Mouse (Mus musculus) forebrain, embryonic 16.5 days (tissue): Measurements from ENCODE around the gene Atf1. TPM values are rescaled to one million over a fixed set of nuclear protein-coding genes. Genes with fewer than 3 reads are reported as not detected.

Experiments
- ATAC-seq: fragments of 200-750 bp; cut with Nextera tagmentation; 2 replicates; pipeline ENCODE4 v1.8.0; 2017; ENCODE audit warnings: mild to moderate bottlenecking, moderate library complexity
- H3K27ac ChIP-seq: fragments of 300-500 bp; sonication (generic); 2 replicates; pipeline ENCODE4 v1.5.1; 2014; ENCODE audit warnings: low read length, control low read depth
- H3K27me3 ChIP-seq: fragments of 300-500 bp; sonication (generic); replicated peaks from 2 replicates; pipeline ENCODE4 v1.6.1; 2014; ENCODE audit warnings: low read length; ENCODE audit not compliant: control insufficient read depth, insufficient read depth
- H3K36me3 ChIP-seq: fragments of 300-500 bp; sonication (generic); 2 replicates; pipeline ENCODE4 v1.6.1; 2014; ENCODE audit not compliant: control insufficient read depth, insufficient read depth
- H3K4me1 ChIP-seq: fragments of 300-500 bp; sonication (generic); replicated peaks from 2 replicates; pipeline ENCODE4 v1.6.1; 2014; ENCODE audit warnings: low read length; ENCODE audit not compliant: control insufficient read depth, insufficient read depth
- H3K4me2 ChIP-seq: fragments of 300-500 bp; sonication (generic); 2 replicates; pipeline ENCODE4 v1.6.1; 2014; ENCODE audit warnings: mild to moderate bottlenecking, low read length, control low read depth
- H3K4me3 ChIP-seq: fragments of 300-500 bp; sonication (generic); replicated peaks from 2 replicates; pipeline ENCODE4 v1.5.1; 2014; ENCODE audit warnings: mild to moderate bottlenecking, low read length, control low read depth
- H3K9ac ChIP-seq: fragments of 300-500 bp; sonication (generic); replicated peaks from 2 replicates; pipeline ENCODE4 v1.6.1; 2014; ENCODE audit warnings: low read depth, low read length, control low read depth
- H3K9me3 ChIP-seq: fragments of 300-500 bp; sonication (generic); 2 replicates; pipeline ENCODE4 v1.6.1; 2016; ENCODE audit warnings: low read length; ENCODE audit not compliant: control insufficient read depth
- WGBS: fragments of 180-500 bp; shearing (Covaris S2); extraction: QIAGEN DNeasy Blood & Tissue Kit; methylation state at CpG from one replicate; pipeline ENCODE4 v1.1.7; 2014; 5-methylcytosine and 5-hydroxymethylcytosine counted together
- polyA plus RNA-seq: library from polyadenylated mRNA; unstranded; fragments of >200 nt; fragmentation: Nextera tagmentation; extraction: Ambion mirVana; gene quantifications from 2 replicates; pipeline ENCODE4 v1.2.1, GENCODE M21; 2015

Gene Atf1
- polyA plus RNA-seq, result 18.9 and 21.4 TPM in 2 replicates

- H3K9ac ChIP-seq, result peak within 1 kb of the TSS; percentile 98
- under 1% methylated on average over 84 of the region's 133 CpGs for WGBS
- peak within 1 kb of the TSS; percentile 100 for H3K27ac ChIP-seq
- no peaks in the 10 kb centered on the region for H3K9me3 ChIP-seq
- no peaks in the 10 kb centered on the region for H3K36me3 ChIP-seq
- H3K4me3 ChIP-seq, result peak within 1 kb of the TSS; percentile 78
- H3K27me3 ChIP-seq, result no peaks in the 10 kb centered on the region
- H3K4me2 ChIP-seq, result peak within 1 kb of the TSS; percentile 80
- peak; percentile 77 for ATAC-seq
- peaks cover 19% of the 10 kb centered on the region for H3K4me1 ChIP-seq
Measured at GRCm38 (mm10) chr15:100227663-100228534, at the start of gene Atf1. Gene Atf1 (plus strand): TSS chr15:100227819.

DNA sequence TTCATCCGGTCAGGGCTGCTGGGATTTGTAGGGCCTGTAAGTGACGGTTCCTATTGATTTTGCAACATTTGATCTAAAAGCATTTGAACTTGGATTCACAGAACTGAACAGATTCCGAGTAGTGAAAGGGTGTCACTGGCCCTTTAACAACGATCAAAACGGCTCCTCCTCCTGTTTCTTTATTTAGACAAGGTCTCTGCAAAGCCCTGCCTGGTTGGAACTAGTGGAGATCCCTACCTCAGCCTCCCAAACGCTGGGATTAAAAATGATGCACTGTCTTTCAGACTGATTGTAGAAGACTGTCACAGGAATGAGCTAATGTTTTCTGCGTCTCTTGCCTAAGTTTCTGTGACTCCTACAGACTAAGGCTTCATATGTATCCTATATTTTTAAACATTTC, 49.1 kb upstream of the Atf1 start:
- H3K4me3 ChIP-seq, result no peak overlapping the region
- peaks cover 25% of the 10 kb centered on the region for H3K36me3 ChIP-seq
- H3K9me3 ChIP-seq, result no peaks in the 10 kb centered on the region
- H3K4me2 ChIP-seq, result no peak overlapping the region
- 67% methylated on average over 7 of the region's 7 CpGs for WGBS
- no peaks in the 10 kb centered on the region for H3K4me1 ChIP-seq
- no peaks in the 10 kb centered on the region for H3K27me3 ChIP-seq
- no peak overlapping the region for H3K9ac ChIP-seq
- H3K27ac ChIP-seq, result no peak overlapping the region
- no peak for ATAC-seq

GRCm38 (mm10) chr15:100179685-100180084, 47.9 kb upstream of the Atf1 start:
- Histone ChIP-seq H3K36me3 (peaks cover 35% of the 10 kb centered on the region), H3K27me3 (no peaks in the 10 kb centered on the region), H3K4me3 (no peak overlapping the region), H3K27ac (no peak overlapping the region), H3K4me2 (no peak overlapping the region), H3K9ac (no peak overlapping the region), H3K4me1 (no peaks in the 10 kb centered on the region), H3K9me3 (no peaks in the 10 kb centered on the region)
- 92% methylated on average over 6 of the region's 6 CpGs for WGBS
- no peak for ATAC-seq

DNA sequence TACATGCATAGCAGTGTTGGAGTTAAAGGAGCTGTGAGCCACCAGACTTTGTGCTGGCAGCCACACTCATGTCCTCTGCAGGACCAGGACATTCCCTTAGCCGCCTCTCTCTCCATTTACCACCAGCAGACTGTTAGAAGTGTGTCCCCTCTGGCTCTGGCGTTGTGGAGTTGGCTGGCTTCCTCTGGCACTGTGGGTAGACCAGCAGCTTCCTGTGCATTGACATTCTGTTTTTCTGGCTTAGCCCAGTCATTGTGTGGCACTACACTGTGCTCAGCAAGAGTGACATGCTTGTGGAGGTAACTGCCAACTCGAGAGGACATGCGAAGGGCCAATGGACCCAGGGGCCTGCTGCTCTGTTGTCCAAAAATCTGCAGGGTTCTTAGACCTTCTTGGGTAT, 47.4 kb upstream of the Atf1 start:
- no peaks in the 10 kb centered on the region for H3K4me1 ChIP-seq
- H3K4me3 ChIP-seq, result no peak overlapping the region
- 77% methylated on average over 4 of the region's 4 CpGs for WGBS
- ATAC-seq, result peak; percentile 45
- no peaks in the 10 kb centered on the region for H3K27me3 ChIP-seq
- H3K27ac ChIP-seq, result no peak overlapping the region
- H3K36me3 ChIP-seq, result peaks cover 31% of the 10 kb centered on the region
- H3K9me3 ChIP-seq, result no peaks in the 10 kb centered on the region
- no peak overlapping the region for H3K9ac ChIP-seq
- no peak overlapping the region for H3K4me2 ChIP-seq

- H3K4me1 ChIP-seq, result no peaks in the 10 kb centered on the region
- H3K4me3 ChIP-seq, result no peak overlapping the region
- H3K27ac ChIP-seq, result no peak overlapping the region
- ATAC-seq, result no peak
- no peaks in the 10 kb centered on the region for H3K9me3 ChIP-seq
- no peaks in the 10 kb centered on the region for H3K27me3 ChIP-seq
- no peak overlapping the region for H3K4me2 ChIP-seq
- H3K36me3 ChIP-seq, result peaks cover 34% of the 10 kb centered on the region
- no peak overlapping the region for H3K9ac ChIP-seq
- 89% methylated on average over 10 of the region's 10 CpGs for WGBS
Measured at GRCm38 (mm10) chr15:100181841-100182240, 45.8 kb upstream of the Atf1 start.

GRCm38 (mm10) chr15:100182526-100183280, 44.9 kb upstream of the Atf1 start:
- ATAC-seq, result no peak
- Histone ChIP-seq H3K27ac (no peak overlapping the region), H3K9ac (no peak overlapping the region), H3K4me1 (no peaks in the 10 kb centered on the region), H3K4me3 (no peak overlapping the region), H3K4me2 (no peak overlapping the region), H3K9me3 (no peaks in the 10 kb centered on the region), H3K36me3 (peaks cover 38% of the 10 kb centered on the region), H3K27me3 (no peaks in the 10 kb centered on the region)
- 90% methylated on average over 28 of the region's 28 CpGs for WGBS

GRCm38 (mm10) chr15:100183510-100183909, 44.1 kb upstream of the Atf1 start:
- Histone ChIP-seq H3K4me3 (no peak overlapping the region), H3K9ac (no peak overlapping the region), H3K4me1 (no peaks in the 10 kb centered on the region), H3K4me2 (no peak overlapping the region), H3K36me3 (peaks cover 38% of the 10 kb centered on the region), H3K27me3 (no peaks in the 10 kb centered on the region), H3K9me3 (no peaks in the 10 kb centered on the region), H3K27ac (no peak overlapping the region)
- WGBS, result 90% methylated on average over 10 of the region's 10 CpGs
- no peak for ATAC-seq

- Histone ChIP-seq H3K9ac (no peak overlapping the region), H3K4me1 (no peaks in the 10 kb centered on the region), H3K4me2 (no peak overlapping the region), H3K4me3 (no peak overlapping the region), H3K27me3 (no peaks in the 10 kb centered on the region), H3K27ac (no peak overlapping the region), H3K9me3 (no peaks in the 10 kb centered on the region), H3K36me3 (peaks cover 39% of the 10 kb centered on the region)
- WGBS, result 85% methylated on average over 5 of the region's 5 CpGs
- ATAC-seq, result no peak
Measured at GRCm38 (mm10) chr15:100184821-100185496, 42.7 kb upstream of the Atf1 start.

DNA sequence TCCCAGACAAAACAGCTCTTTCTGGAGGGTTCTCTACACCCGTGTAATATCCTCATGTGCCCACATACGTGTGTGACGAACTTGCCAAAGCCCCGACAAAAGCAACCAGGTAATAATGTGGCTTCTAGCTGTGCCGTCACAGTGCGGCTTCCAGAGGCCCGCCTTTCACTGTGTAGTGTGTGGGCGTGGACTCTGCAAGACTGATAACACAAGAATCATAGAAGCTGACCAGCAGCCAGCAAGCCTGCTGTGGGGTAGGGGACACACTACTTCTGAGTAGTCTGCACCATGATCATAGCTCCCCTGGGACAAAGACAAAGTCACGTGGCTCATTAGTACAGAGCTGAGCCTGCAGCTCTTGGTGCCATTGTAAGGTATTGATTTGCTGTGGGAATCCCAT, 41.4 kb upstream of the Atf1 start:
- H3K27me3 ChIP-seq, result no peaks in the 10 kb centered on the region
- no peak overlapping the region for H3K4me2 ChIP-seq
- 89% methylated on average over 9 of the region's 9 CpGs for WGBS
- ATAC-seq, result no peak
- H3K27ac ChIP-seq, result no peak overlapping the region
- H3K4me1 ChIP-seq, result no peaks in the 10 kb centered on the region
- no peak overlapping the region for H3K9ac ChIP-seq
- no peak overlapping the region for H3K4me3 ChIP-seq
- no peaks in the 10 kb centered on the region for H3K9me3 ChIP-seq
- peaks cover 48% of the 10 kb centered on the region for H3K36me3 ChIP-seq
